Mouse (Mus musculus) left cerebral cortex, adult 9 months (tissue): ENCODE measurements around the gene Batf.
A peak's percentile ranks its signal among the peaks of the same experiment; 100 is the strongest.

Source experiments
- DNase-seq, 2 experiments: peaks; one replicate each; pipeline ENCODE4 v3.0.0; 2022; ENCODE audit warnings: low spot score in 2 of 2

Batf gene

GRCm38 (mm10) chr12:85726729-85727397, 40.4 kb downstream of the Batf start:
- no peak for DNase-seq

- no peak for DNase-seq
Observed at GRCm38 (mm10) chr12:85728181-85728580, 41.7 kb downstream of the Batf start.

GRCm38 (mm10) chr12:85729022-85729944, 42.8 kb downstream of the Batf start:
- DNase-seq, result peak in 1 of 2 experiments; percentile 68

- no peak for DNase-seq
Observed at GRCm38 (mm10) chr12:85729945-85730290, 43.4 kb downstream of the Batf start.

GRCm38 (mm10) chr12:85736203-85736602, 49.7 kb downstream of the Batf start:
- DNase-seq, result no peak

GRCm38 (mm10) chr12:85736960-85737359, 50.5 kb downstream of the Batf start:
- DNase-seq, result peak in 1 of 2 experiments; percentile 33

- peak; percentile 9 to 69 for DNase-seq
Observed at GRCm38 (mm10) chr12:85745827-85746695, 59.6 kb downstream of the Batf start, which contains the start of gene Flvcr2. TSS of gene Flvcr2 (plus strand) at chr12:85746539.

- DNase-seq, result no peak
Observed at GRCm38 (mm10) chr12:85746696-85747219, 60.3 kb downstream of the Batf start.

GRCm38 (mm10) chr12:85747343-85747742, 60.9 kb downstream of the Batf start:
- no peak for DNase-seq

GRCm38 (mm10) chr12:85749861-85750260, 63.4 kb downstream of the Batf start:
- no peak for DNase-seq

- no peak for DNase-seq
Observed at GRCm38 (mm10) chr12:85752116-85752515, 65.6 kb downstream of the Batf start.

GRCm38 (mm10) chr12:85753223-85753622, 66.8 kb downstream of the Batf start:
- no peak for DNase-seq

GRCm38 (mm10) chr12:85754611-85755265, 68.3 kb downstream of the Batf start:
- DNase-seq, result no peak

- no peak for DNase-seq
Observed at GRCm38 (mm10) chr12:85756455-85756854, 70.0 kb downstream of the Batf start.

GRCm38 (mm10) chr12:85757074-85757473, 70.6 kb downstream of the Batf start:
- DNase-seq, result no peak
